In genomic region chr5:134617071-134617470, GRCm38 (mm10) we compare ENCODE assay signal across 9 mouse cellular contexts. TPM values are rescaled to one million over a fixed set of nuclear protein-coding genes. Genes with fewer than 3 reads are reported as not detected.
DNase-seq lines count a peak whose midpoint lies in the region; ATAC-seq and TF ChIP-seq lines count a peak whose summit lies in the region.
"Had no signal": no experiment of that assay in that cellular context is flagged by ENCODE, and none has a peak within 500 bp of the region (broad histone marks: within the 10 kb centered on the region; RNA-seq: fewer than 3 reads in every experiment).

No protein-coding gene starts in this region.

- H3K27ac ChIP-seq in midbrain, embryonic 11.5 days (ENCODE audit: low read depth, low read length): no peak overlapping the region
- H3K27ac ChIP-seq in midbrain, embryonic 16.5 days (ENCODE audit: low read length): no peak overlapping the region
- H3K27ac ChIP-seq in embryonic fibroblast, embryonic 13.5 days (ENCODE audit: insufficient read depth, low read length): no peak overlapping the region
- H3K27ac ChIP-seq in intestine, embryonic 15.5 days: no peak overlapping the region
- H3K27ac ChIP-seq in liver, embryonic 11.5 days (ENCODE audit: low read depth, low read length): no peak overlapping the region

- no peak for TF ChIP-seq POLR2A in embryonic fibroblast, embryonic 13.5 days (IDR thresholded peaks at IDR 0.05; ENCODE audit: low read depth, low read length)

- H3K27me3 ChIP-seq in midbrain, embryonic 11.5 days (ENCODE audit: control insufficient read depth, insufficient read depth, low read length): no peaks in the 10 kb centered on the region
- no peaks in the 10 kb centered on the region for H3K27me3 ChIP-seq in midbrain, embryonic 16.5 days (ENCODE audit: control insufficient read depth, insufficient read depth, low read depth, low read length)
- no peaks in the 10 kb centered on the region for H3K27me3 ChIP-seq in intestine, embryonic 15.5 days (replicated peaks)
- no peaks in the 10 kb centered on the region for H3K27me3 ChIP-seq in liver, embryonic 11.5 days (replicated peaks; ENCODE audit: control insufficient read depth, insufficient read depth, low read length)
- H3K27me3 ChIP-seq: megakaryocyte, embryonic 14.5 days had no signal

- DNase-seq in midbrain, embryonic 11.5 days (ENCODE audit: low spot score, missing footprints): peak; percentile 93
- DNase-seq in adrenal gland, postnatal 4 days (ENCODE audit: low spot score in 2 of 2): peak; percentile 29 to 65
- DNase-seq in liver, embryonic 11.5 days (ENCODE audit: low spot score): no peak
- DNase-seq in ovary, postnatal 14 days (ENCODE audit: low spot score): peak; percentile 55
- DNase-seq in thymus, postnatal 25 days: peak; percentile 70

- no peak overlapping the region for H3K4me2 ChIP-seq in midbrain, embryonic 11.5 days
- H3K4me2 ChIP-seq in midbrain, embryonic 16.5 days (ENCODE audit: low read length): no peak overlapping the region
- H3K4me2 ChIP-seq in intestine, embryonic 15.5 days (replicated peaks): no peak overlapping the region
- no peak overlapping the region for H3K4me2 ChIP-seq in liver, embryonic 11.5 days

- no peaks in the 10 kb centered on the region for H3K4me1 ChIP-seq in midbrain, embryonic 11.5 days (ENCODE audit: control insufficient read depth, insufficient read depth, low read length)
- no peaks in the 10 kb centered on the region for H3K4me1 ChIP-seq in midbrain, embryonic 16.5 days (ENCODE audit: control insufficient read depth, insufficient read depth, low read length)
- H3K4me1 ChIP-seq in embryonic fibroblast, embryonic 13.5 days (ENCODE audit: control insufficient read depth, insufficient read depth, low read length): peaks cover 10% of the 10 kb centered on the region
- 0 out of 2 replicates have a peak, but pooled peaks cover 4% of the 10 kb centered on the region for H3K4me1 ChIP-seq in intestine, embryonic 15.5 days (replicated peaks)
- no peaks in the 10 kb centered on the region; the same call in 1 of the 2 replicates for H3K4me1 ChIP-seq in liver, embryonic 11.5 days (replicated peaks; ENCODE audit: control insufficient read depth, insufficient read depth, low read length)

- 53% methylated on average over 3 of the region's 3 CpGs for WGBS in midbrain, embryonic 11.5 days
- 68% methylated on average over 3 of the region's 3 CpGs for WGBS in midbrain, embryonic 16.5 days
- WGBS in intestine, embryonic 15.5 days: 68% methylated on average over 3 of the region's 3 CpGs
- 46% methylated on average over 3 of the region's 3 CpGs for WGBS in liver, embryonic 11.5 days

- TF ChIP-seq CTCF in embryonic fibroblast, embryonic 13.5 days (IDR thresholded peaks at IDR 0.05; ENCODE audit: borderline replicate concordance, insufficient read depth, low read length): peak; percentile 94

- H3K9me3 ChIP-seq in midbrain, embryonic 11.5 days (ENCODE audit: control insufficient read depth, low read length): no peaks in the 10 kb centered on the region
- H3K9me3 ChIP-seq in midbrain, embryonic 16.5 days (replicated peaks; ENCODE audit: control insufficient read depth, low read length, poor library complexity, severe bottlenecking): no peaks in the 10 kb centered on the region
- H3K9me3 ChIP-seq in intestine, embryonic 15.5 days: no peaks in the 10 kb centered on the region
- no peaks in the 10 kb centered on the region for H3K9me3 ChIP-seq in liver, embryonic 11.5 days (ENCODE audit: control insufficient read depth, low read length)
- H3K9me3 ChIP-seq: megakaryocyte, embryonic 14.5 days had no signal

- 0 out of 2 replicates have a peak, but pooled peaks have one; percentile 19 for ATAC-seq in midbrain, embryonic 11.5 days (ENCODE audit: low FRiP score)
- ATAC-seq in midbrain, embryonic 16.5 days: no peak
- peak; percentile 25; the same call in 1 of the 2 replicates for ATAC-seq in intestine, embryonic 15.5 days
- ATAC-seq in liver, embryonic 11.5 days (replicated peaks; ENCODE audit: low FRiP score): peak; percentile 50

- H3K9ac ChIP-seq in midbrain, embryonic 11.5 days (ENCODE audit: low read length): no peak overlapping the region
- no peak overlapping the region for H3K9ac ChIP-seq in midbrain, embryonic 16.5 days (ENCODE audit: low read depth, low read length)
- no peak overlapping the region for H3K9ac ChIP-seq in intestine, embryonic 15.5 days
- no peak overlapping the region for H3K9ac ChIP-seq in liver, embryonic 11.5 days (ENCODE audit: low read depth, low read length)

- H3K4me3 ChIP-seq in midbrain, embryonic 11.5 days (ENCODE audit: low read depth, low read length): no peak overlapping the region
- no peak overlapping the region for H3K4me3 ChIP-seq in midbrain, embryonic 16.5 days (ENCODE audit: low read depth, low read length)
- no peak overlapping the region for H3K4me3 ChIP-seq in embryonic fibroblast, embryonic 13.5 days (ENCODE audit: insufficient read depth, low read length)
- H3K4me3 ChIP-seq in intestine, embryonic 15.5 days (replicated peaks): no peak overlapping the region
- H3K4me3 ChIP-seq in liver, embryonic 11.5 days (ENCODE audit: low read depth, low read length): no peak overlapping the region
- H3K4me3 ChIP-seq: megakaryocyte, embryonic 14.5 days had no signal

- peaks cover 33% of the 10 kb centered on the region for H3K36me3 ChIP-seq in midbrain, embryonic 11.5 days (ENCODE audit: control insufficient read depth, insufficient read depth, low read length)
- H3K36me3 ChIP-seq in midbrain, embryonic 16.5 days (ENCODE audit: control insufficient read depth, insufficient read depth, low read length): peaks cover 36% of the 10 kb centered on the region
- peaks cover 36% of the 10 kb centered on the region for H3K36me3 ChIP-seq in intestine, embryonic 15.5 days
- H3K36me3 ChIP-seq in liver, embryonic 11.5 days (ENCODE audit: control insufficient read depth, insufficient read depth, low read length): peaks cover 31% of the 10 kb centered on the region

RNA-seq across cellular contexts. Expression of gene Lat2, which starts 2.2 kb away (rescaled TPM):
- polyA plus RNA-seq in midbrain, embryonic 11.5 days (2014; fragmentation: Nextera tagmentation; extraction: Ambion mirVana): 1.5 and 1.6 TPM in 2 replicates
- 2.4 and 2.7 TPM in 2 replicates for polyA plus RNA-seq in midbrain, embryonic 16.5 days (2015; fragmentation: Nextera tagmentation; extraction: Ambion mirVana)
- total RNA-seq in adrenal gland, postnatal 4 days (2021): 1 to 10 TPM; 4.3 to 4.4 TPM
- polyA plus RNA-seq in embryonic fibroblast, embryonic 13.5 days (2011; ENCODE audit: insufficient read length, low read depth, missing spikeins): 0.40 and 2.3 TPM in 2 replicates
- polyA plus RNA-seq in intestine, embryonic 15.5 days (2015; fragmentation: Nextera tagmentation; extraction: Ambion mirVana): 2.0 and 2.8 TPM in 2 replicates
- polyA plus RNA-seq in liver, embryonic 11.5 days (2014; fragmentation: Nextera tagmentation; extraction: Ambion mirVana): 2.0 and 2.1 TPM in 2 replicates

RNA-seq across cellular contexts. Expression of gene Eif4h, which starts 22.2 kb away (rescaled TPM):
- 421 and 442 TPM in 2 replicates for polyA plus RNA-seq in midbrain, embryonic 11.5 days (2014; fragmentation: Nextera tagmentation; extraction: Ambion mirVana)
- 321 and 329 TPM in 2 replicates for polyA plus RNA-seq in midbrain, embryonic 16.5 days (2015; fragmentation: Nextera tagmentation; extraction: Ambion mirVana)
- total RNA-seq in adrenal gland, postnatal 4 days (2021): 100 to 1,000 TPM; 336 to 353 TPM
- 208 and 219 TPM in 2 replicates for polyA plus RNA-seq in embryonic fibroblast, embryonic 13.5 days (2011; ENCODE audit: insufficient read length, low read depth, missing spikeins)
- polyA plus RNA-seq in intestine, embryonic 15.5 days (2015; fragmentation: Nextera tagmentation; extraction: Ambion mirVana): 382 and 397 TPM in 2 replicates
- polyA plus RNA-seq in liver, embryonic 11.5 days (2014; fragmentation: Nextera tagmentation; extraction: Ambion mirVana): 401 and 428 TPM in 2 replicates

RNA-seq across cellular contexts. Expression of gene Rfc2, which starts 35.9 kb away (rescaled TPM):
- 321 and 338 TPM in 2 replicates for polyA plus RNA-seq in midbrain, embryonic 11.5 days (2014; fragmentation: Nextera tagmentation; extraction: Ambion mirVana)
- 179 and 186 TPM in 2 replicates for polyA plus RNA-seq in midbrain, embryonic 16.5 days (2015; fragmentation: Nextera tagmentation; extraction: Ambion mirVana)
- total RNA-seq in adrenal gland, postnatal 4 days (2021): 10 to 100 TPM; 81.0 to 85.3 TPM
- 64.6 and 81.8 TPM in 2 replicates for polyA plus RNA-seq in embryonic fibroblast, embryonic 13.5 days (2011; ENCODE audit: insufficient read length, low read depth, missing spikeins)
- polyA plus RNA-seq in intestine, embryonic 15.5 days (2015; fragmentation: Nextera tagmentation; extraction: Ambion mirVana): 245 and 247 TPM in 2 replicates
- polyA plus RNA-seq in liver, embryonic 11.5 days (2014; fragmentation: Nextera tagmentation; extraction: Ambion mirVana): 363 and 374 TPM in 2 replicates

RNA-seq across cellular contexts. Expression of gene Syna, which starts 57.1 kb away (rescaled TPM):
- polyA plus RNA-seq in midbrain, embryonic 11.5 days (2014; fragmentation: Nextera tagmentation; extraction: Ambion mirVana): 0.30 TPM in 1 of 2 replicates, not detected in the other
- polyA plus RNA-seq in midbrain, embryonic 16.5 days (2015; fragmentation: Nextera tagmentation; extraction: Ambion mirVana): 0.46 and 0.92 TPM in 2 replicates
- total RNA-seq in adrenal gland, postnatal 4 days (2021): under 1 TPM in 1 of 2 experiments, not detected in 1; 0.20 TPM
- 0.40 TPM in 1 of 2 replicates, not detected in the other for polyA plus RNA-seq in embryonic fibroblast, embryonic 13.5 days (2011; ENCODE audit: insufficient read length, low read depth, missing spikeins)
- 0.06 and 0.10 TPM in 2 replicates for polyA plus RNA-seq in intestine, embryonic 15.5 days (2015; fragmentation: Nextera tagmentation; extraction: Ambion mirVana)
- polyA plus RNA-seq in liver, embryonic 11.5 days (2014; fragmentation: Nextera tagmentation; extraction: Ambion mirVana): not detected in 2 replicates
